Mouse (Mus musculus) midbrain, embryonic 12.5 days (tissue): ENCODE results near the gene Agbl5. TPM values are rescaled to one million over a fixed set of nuclear protein-coding genes. Genes with fewer than 3 reads are reported as not detected.

Experiments used
- ATAC-seq: fragments of 200-750 bp; cut with Nextera tagmentation; 2 replicates; pipeline ENCODE4 v1.8.0; 2017; ENCODE audit warnings: low read depth, moderate TSS enrichment, moderate library complexity; ENCODE audit not compliant: low FRiP score
- H3K27ac ChIP-seq: fragments of 300-500 bp; sonication (generic); replicated peaks from 2 replicates; pipeline ENCODE4 v1.5.1; 2016; ENCODE audit warnings: mild to moderate bottlenecking
- H3K27me3 ChIP-seq: fragments of 300-500 bp; sonication (generic); 2 replicates; pipeline ENCODE4 v1.6.1; 2016; ENCODE audit warnings: mild to moderate bottlenecking
- H3K36me3 ChIP-seq: fragments of 300-500 bp; sonication (generic); 2 replicates; pipeline ENCODE4 v1.6.1; 2016
- H3K4me1 ChIP-seq: fragments of 300-500 bp; sonication (generic); 2 replicates; pipeline ENCODE4 v1.6.1; 2016
- H3K4me2 ChIP-seq: fragments of 300-500 bp; sonication (generic); replicated peaks from 2 replicates; pipeline ENCODE4 v1.6.1; 2016; ENCODE audit warnings: mild to moderate bottlenecking, moderate library complexity
- H3K4me3 ChIP-seq: fragments of 300-500 bp; sonication (generic); 2 replicates; pipeline ENCODE4 v1.5.1; 2016; ENCODE audit warnings: mild to moderate bottlenecking
- H3K9ac ChIP-seq: fragments of 300-500 bp; sonication (generic); replicated peaks from 2 replicates; pipeline ENCODE4 v1.6.1; 2016; ENCODE audit warnings: mild to moderate bottlenecking, moderate library complexity
- H3K9me3 ChIP-seq: fragments of 300-500 bp; sonication (generic); 2 replicates; pipeline ENCODE4 v1.6.1; 2016; ENCODE audit warnings: mild to moderate bottlenecking
- WGBS: fragments of 180-500 bp; shearing (Covaris S2); methylation state at CpG from one replicate; pipeline ENCODE4 v1.1.7; 2016; 5-methylcytosine and 5-hydroxymethylcytosine counted together
- polyA plus RNA-seq: library from polyadenylated mRNA; unstranded; fragments of >200 nt; fragmentation: Nextera tagmentation; extraction: Ambion mirVana; gene quantifications from 2 replicates; pipeline ENCODE4 v1.2.1, GENCODE M21; 2016

Agbl5 gene
- polyA plus RNA-seq, 1 experiment from 2014 or later = 30.6 TPM

- no peak overlapping the region for H3K4me3 ChIP-seq
- peaks cover 35% of the 10 kb centered on the region for H3K27me3 ChIP-seq
- no peaks in the 10 kb centered on the region for H3K9me3 ChIP-seq
- no peak overlapping the region for H3K27ac ChIP-seq
- no peak overlapping the region for H3K9ac ChIP-seq
- ATAC-seq = no peak
- peaks cover 21% of the 10 kb centered on the region for H3K4me1 ChIP-seq
- H3K4me2 ChIP-seq = no peak overlapping the region
- WGBS = 88% methylated on average over 6 of the region's 6 CpGs
- 0 out of 2 replicates have a peak, but pooled peaks cover 2% of the 10 kb centered on the region for H3K36me3 ChIP-seq
Observed at GRCm38 (mm10) chr5:30923119-30923518, 34.6 kb downstream of the Agbl5 start.

GRCm38 (mm10) chr5:30924614-30925013, 36.1 kb downstream of the Agbl5 start:
- H3K27ac ChIP-seq = no peak overlapping the region
- 75% methylated on average over 8 of the region's 8 CpGs for WGBS
- no peak for ATAC-seq
- no peaks in the 10 kb centered on the region for H3K36me3 ChIP-seq
- no peaks in the 10 kb centered on the region for H3K9me3 ChIP-seq
- H3K4me3 ChIP-seq = no peak overlapping the region
- H3K4me2 ChIP-seq = no peak overlapping the region
- no peak overlapping the region for H3K9ac ChIP-seq
- H3K4me1 ChIP-seq = peaks cover 21% of the 10 kb centered on the region
- H3K27me3 ChIP-seq = peaks cover 35% of the 10 kb centered on the region

- no peaks in the 10 kb centered on the region for H3K9me3 ChIP-seq
- no peak overlapping the region for H3K27ac ChIP-seq
- H3K36me3 ChIP-seq = no peaks in the 10 kb centered on the region
- H3K4me2 ChIP-seq = no peak overlapping the region
- H3K4me3 ChIP-seq = no peak overlapping the region
- ATAC-seq = no peak
- H3K9ac ChIP-seq = no peak overlapping the region
- 91% methylated on average over 5 of the region's 5 CpGs for WGBS
- peaks cover 34% of the 10 kb centered on the region for H3K27me3 ChIP-seq
- H3K4me1 ChIP-seq = peaks cover 20% of the 10 kb centered on the region
Observed at GRCm38 (mm10) chr5:30925217-30925616, 36.7 kb downstream of the Agbl5 start.

GRCm38 (mm10) chr5:30926073-30926472, 37.6 kb downstream of the Agbl5 start:
- Histone ChIP-seq H3K36me3 (no peaks in the 10 kb centered on the region), H3K9me3 (no peaks in the 10 kb centered on the region), H3K4me2 (no peak overlapping the region), H3K4me1 (peaks cover 12% of the 10 kb centered on the region), H3K9ac (no peak overlapping the region), H3K27me3 (peaks cover 26% of the 10 kb centered on the region), H3K27ac (no peak overlapping the region), H3K4me3 (no peak overlapping the region)
- no peak for ATAC-seq
- 83% methylated on average over 2 of the region's 2 CpGs for WGBS

GRCm38 (mm10) chr5:30927945-30928529, 39.5 kb downstream of the Agbl5 start:
- WGBS = 43% methylated on average over 7 of the region's 7 CpGs

GRCm38 (mm10) chr5:30930121-30930520, 41.6 kb downstream of the Agbl5 start:
- H3K9ac ChIP-seq = no peak overlapping the region
- no peak overlapping the region for H3K4me2 ChIP-seq
- no peaks in the 10 kb centered on the region for H3K36me3 ChIP-seq
- H3K27me3 ChIP-seq = 0 out of 2 replicates have a peak, but pooled peaks cover 5% of the 10 kb centered on the region
- H3K27ac ChIP-seq = no peak overlapping the region
- WGBS = 47% methylated on average over 4 of the region's 4 CpGs
- H3K9me3 ChIP-seq = no peaks in the 10 kb centered on the region
- ATAC-seq = no peak
- no peaks in the 10 kb centered on the region for H3K4me1 ChIP-seq
- H3K4me3 ChIP-seq = no peak overlapping the region

More at GRCm38 (mm10) chr5:30927945-30928529, 39.5 kb downstream of the Agbl5 start:
- Histone ChIP-seq H3K27ac (no peak overlapping the region), H3K9me3 (no peaks in the 10 kb centered on the region), H3K4me1 (no peaks in the 10 kb centered on the region), H3K4me2 (peak overlapping the region; percentile 39), H3K36me3 (no peaks in the 10 kb centered on the region), H3K9ac (no peak overlapping the region), H3K4me3 (no peak overlapping the region), H3K27me3 (peaks cover 17% of the 10 kb centered on the region)
- ATAC-seq = peak; percentile 60; the same call in 1 of the 2 replicates

GRCm38 (mm10) chr5:30930846-30931245, 42.4 kb downstream of the Agbl5 start:
- WGBS = 82% methylated on average over 6 of the region's 6 CpGs
- no peaks in the 10 kb centered on the region for H3K36me3 ChIP-seq
- H3K4me1 ChIP-seq = no peaks in the 10 kb centered on the region
- H3K27me3 ChIP-seq = 0 out of 2 replicates have a peak, but pooled peaks cover 5% of the 10 kb centered on the region
- no peak overlapping the region for H3K4me2 ChIP-seq
- no peak overlapping the region for H3K27ac ChIP-seq
- H3K9me3 ChIP-seq = no peaks in the 10 kb centered on the region
- no peak overlapping the region for H3K9ac ChIP-seq
- no peak overlapping the region for H3K4me3 ChIP-seq
- no peak for ATAC-seq

- no peak for ATAC-seq
- H3K4me3 ChIP-seq = no peak overlapping the region
- H3K4me2 ChIP-seq = no peak overlapping the region
- no peaks in the 10 kb centered on the region for H3K9me3 ChIP-seq
- H3K4me1 ChIP-seq = no peaks in the 10 kb centered on the region
- 92% methylated on average over 4 of the region's 4 CpGs for WGBS
- no peak overlapping the region for H3K27ac ChIP-seq
- no peak overlapping the region for H3K9ac ChIP-seq
- H3K36me3 ChIP-seq = no peaks in the 10 kb centered on the region
- H3K27me3 ChIP-seq = 0 out of 2 replicates have a peak, but pooled peaks cover 5% of the 10 kb centered on the region
Observed at GRCm38 (mm10) chr5:30931378-30931777, 42.9 kb downstream of the Agbl5 start.

GRCm38 (mm10) chr5:30933705-30934104, 45.2 kb downstream of the Agbl5 start:
- Histone ChIP-seq H3K9me3 (no peaks in the 10 kb centered on the region), H3K36me3 (no peaks in the 10 kb centered on the region), H3K4me1 (no peaks in the 10 kb centered on the region), H3K9ac (no peak overlapping the region), H3K4me2 (no peak overlapping the region), H3K4me3 (no peak overlapping the region), H3K27ac (no peak overlapping the region), H3K27me3 (0 out of 2 replicates have a peak, but pooled peaks cover 5% of the 10 kb centered on the region)
- 60% methylated on average over 5 of the region's 5 CpGs for WGBS
- ATAC-seq = no peak

GRCm38 (mm10) chr5:30934725-30935461, 46.4 kb downstream of the Agbl5 start:
- H3K4me3 ChIP-seq = no peak overlapping the region
- H3K4me1 ChIP-seq = no peaks in the 10 kb centered on the region
- WGBS = 93% methylated on average over 5 of the region's 5 CpGs
- no peak overlapping the region for H3K4me2 ChIP-seq
- no peak overlapping the region for H3K27ac ChIP-seq
- H3K27me3 ChIP-seq = 0 out of 2 replicates have a peak, but pooled peaks cover 5% of the 10 kb centered on the region
- ATAC-seq = no peak
- no peak overlapping the region for H3K9ac ChIP-seq
- H3K36me3 ChIP-seq = no peaks in the 10 kb centered on the region
- no peaks in the 10 kb centered on the region for H3K9me3 ChIP-seq

GRCm38 (mm10) chr5:30943004-30943403, 54.5 kb downstream of the Agbl5 start:
- WGBS = 96% methylated on average over 2 of the region's 2 CpGs
- ATAC-seq = no peak

GRCm38 (mm10) chr5:30944344-30944743, 55.9 kb downstream of the Agbl5 start:
- no peak overlapping the region for H3K9ac ChIP-seq
- no peaks in the 10 kb centered on the region for H3K36me3 ChIP-seq
- H3K9me3 ChIP-seq = no peaks in the 10 kb centered on the region
- H3K4me2 ChIP-seq = no peak overlapping the region
- ATAC-seq = no peak
- H3K27me3 ChIP-seq = peaks cover 41% of the 10 kb centered on the region
- no peak overlapping the region for H3K4me3 ChIP-seq
- no peak overlapping the region for H3K27ac ChIP-seq
- H3K4me1 ChIP-seq = peaks cover 11% of the 10 kb centered on the region
- WGBS = 87% methylated on average over 6 of the region's 6 CpGs

More at GRCm38 (mm10) chr5:30943004-30943403, 54.5 kb downstream of the Agbl5 start:
- no peaks in the 10 kb centered on the region for H3K9me3 ChIP-seq
- H3K27me3 ChIP-seq = peaks cover 30% of the 10 kb centered on the region
- H3K27ac ChIP-seq = no peak overlapping the region
- no peaks in the 10 kb centered on the region for H3K36me3 ChIP-seq
- H3K4me2 ChIP-seq = no peak overlapping the region
- H3K9ac ChIP-seq = no peak overlapping the region
- H3K4me1 ChIP-seq = peaks cover 6% of the 10 kb centered on the region
- no peak overlapping the region for H3K4me3 ChIP-seq
